Mouse (Mus musculus) forebrain, embryonic 16.5 days (tissue): ENCODE data around the gene Fmn2. TPM values are rescaled to one million over a fixed set of nuclear protein-coding genes. Genes with fewer than 3 reads are reported as not detected.

Source experiments
- ATAC-seq: fragments of 200-750 bp; cut with Nextera tagmentation; 2 replicates; pipeline ENCODE4 v1.8.0; 2017; ENCODE audit warnings: mild to moderate bottlenecking, moderate library complexity
- H3K27ac ChIP-seq: fragments of 300-500 bp; sonication (generic); 2 replicates; pipeline ENCODE4 v1.5.1; 2014; ENCODE audit warnings: low read length, control low read depth
- H3K27me3 ChIP-seq: fragments of 300-500 bp; sonication (generic); replicated peaks from 2 replicates; pipeline ENCODE4 v1.6.1; 2014; ENCODE audit warnings: low read length; ENCODE audit not compliant: control insufficient read depth, insufficient read depth
- H3K36me3 ChIP-seq: fragments of 300-500 bp; sonication (generic); 2 replicates; pipeline ENCODE4 v1.6.1; 2014; ENCODE audit not compliant: control insufficient read depth, insufficient read depth
- H3K4me1 ChIP-seq: fragments of 300-500 bp; sonication (generic); replicated peaks from 2 replicates; pipeline ENCODE4 v1.6.1; 2014; ENCODE audit warnings: low read length; ENCODE audit not compliant: control insufficient read depth, insufficient read depth
- H3K4me2 ChIP-seq: fragments of 300-500 bp; sonication (generic); 2 replicates; pipeline ENCODE4 v1.6.1; 2014; ENCODE audit warnings: mild to moderate bottlenecking, low read length, control low read depth
- H3K4me3 ChIP-seq: fragments of 300-500 bp; sonication (generic); replicated peaks from 2 replicates; pipeline ENCODE4 v1.5.1; 2014; ENCODE audit warnings: mild to moderate bottlenecking, low read length, control low read depth
- H3K9ac ChIP-seq: fragments of 300-500 bp; sonication (generic); replicated peaks from 2 replicates; pipeline ENCODE4 v1.6.1; 2014; ENCODE audit warnings: low read depth, low read length, control low read depth
- H3K9me3 ChIP-seq: fragments of 300-500 bp; sonication (generic); 2 replicates; pipeline ENCODE4 v1.6.1; 2016; ENCODE audit warnings: low read length; ENCODE audit not compliant: control insufficient read depth
- WGBS: fragments of 180-500 bp; shearing (Covaris S2); extraction: QIAGEN DNeasy Blood & Tissue Kit; methylation state at CpG from one replicate; pipeline ENCODE4 v1.1.7; 2014; 5-methylcytosine and 5-hydroxymethylcytosine counted together
- polyA plus RNA-seq: library from polyadenylated mRNA; unstranded; fragments of >200 nt; fragmentation: Nextera tagmentation; extraction: Ambion mirVana; gene quantifications from 2 replicates; pipeline ENCODE4 v1.2.1, GENCODE M21; 2015

The Fmn2 gene
- 5.2 and 6.9 TPM in 2 replicates for polyA plus RNA-seq

DNA sequence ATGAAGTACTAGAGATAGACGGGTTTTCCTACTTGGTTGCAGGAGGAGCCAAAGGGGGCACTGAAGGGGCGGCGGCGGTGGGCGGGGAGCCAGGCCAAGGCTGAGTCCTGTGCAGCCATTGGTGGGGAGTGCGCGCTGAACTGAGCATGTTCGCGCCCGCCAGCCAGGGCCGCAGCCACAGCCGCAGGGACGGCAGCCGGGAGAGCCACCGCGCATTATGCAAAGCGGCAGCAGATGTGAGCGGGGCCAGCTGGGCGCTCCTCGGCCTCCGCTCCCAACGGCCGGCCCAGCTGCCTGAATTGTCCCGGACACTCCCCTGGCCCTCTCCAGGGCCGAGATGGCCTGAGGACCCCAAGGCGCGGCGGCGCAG is at the start of gene Fmn2:
TSS of gene Fmn2 (plus strand) at position 165 of the 370 bp plus-strand sequence.
- no peaks in the 10 kb centered on the region for H3K27me3 ChIP-seq
- H3K4me2 ChIP-seq, result peak within 1 kb of the TSS; percentile 95

DNA sequence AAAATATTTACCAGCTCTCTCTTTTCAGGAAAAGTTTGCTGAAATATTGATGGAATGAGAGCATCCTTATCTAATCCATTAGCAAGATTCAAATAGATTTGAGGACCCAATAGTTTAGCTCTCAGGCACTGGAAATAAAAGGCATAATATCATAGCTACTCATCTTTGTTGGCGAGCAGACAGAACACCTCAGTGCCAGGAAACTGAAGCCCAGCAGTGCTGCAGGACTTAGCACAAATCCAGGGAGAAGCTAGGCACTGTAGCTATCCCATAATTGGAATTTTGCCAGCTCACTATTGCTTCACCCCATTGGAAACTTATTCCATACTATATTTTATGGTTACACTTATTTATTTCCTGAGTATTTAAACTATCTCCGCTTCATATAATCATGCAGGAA is 46.5 kb upstream of the Fmn2 start:
- Histone ChIP-seq H3K4me1 (no peaks in the 10 kb centered on the region), H3K27ac (no peak overlapping the region), H3K9me3 (no peaks in the 10 kb centered on the region), H3K27me3 (no peaks in the 10 kb centered on the region), H3K36me3 (no peaks in the 10 kb centered on the region), H3K4me2 (no peak overlapping the region), H3K9ac (no peak overlapping the region), H3K4me3 (no peak overlapping the region)
- WGBS, result 86% methylated on average over 2 of the region's 2 CpGs
- ATAC-seq, result no peak

More for the DNA sequence above, at the start of gene Fmn2:
- peak within 1 kb of the TSS; percentile 87 for H3K9ac ChIP-seq
- H3K4me3 ChIP-seq, result peak within 1 kb of the TSS; percentile 71
- peak; percentile 94 for ATAC-seq
- H3K36me3 ChIP-seq, result no peaks in the 10 kb centered on the region
- peak within 1 kb of the TSS; percentile 86 for H3K27ac ChIP-seq
- WGBS, result under 1% methylated on average over 29 of the region's 29 CpGs
- peaks cover 26% of the 10 kb centered on the region for H3K4me1 ChIP-seq
- no peaks in the 10 kb centered on the region for H3K9me3 ChIP-seq

DNA sequence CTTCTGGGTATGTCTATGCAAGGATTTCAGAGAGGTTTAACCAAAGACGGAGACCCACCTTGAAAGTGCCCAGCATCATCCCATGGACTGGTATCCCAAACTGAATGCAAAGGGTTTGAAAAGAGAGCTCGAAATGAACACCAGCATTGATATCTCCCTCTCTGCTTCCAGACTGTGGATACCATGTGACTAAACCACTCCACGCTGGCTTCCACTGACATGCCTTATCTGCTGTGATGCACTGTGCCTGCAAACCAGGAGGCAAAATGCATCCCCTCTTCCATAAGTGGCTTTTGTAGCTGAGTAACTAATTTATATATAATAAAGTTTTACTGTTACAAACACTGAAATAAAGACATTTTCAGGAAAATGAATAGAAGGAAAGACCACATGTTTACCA is 36.2 kb upstream of the Fmn2 start:
- H3K4me3 ChIP-seq, result no peak overlapping the region
- WGBS, result 92% methylated on average over 3 of the region's 3 CpGs
- H3K9me3 ChIP-seq, result no peaks in the 10 kb centered on the region
- H3K9ac ChIP-seq, result no peak overlapping the region
- no peak for ATAC-seq
- H3K4me2 ChIP-seq, result no peak overlapping the region
- no peak overlapping the region for H3K27ac ChIP-seq
- H3K36me3 ChIP-seq, result no peaks in the 10 kb centered on the region
- H3K4me1 ChIP-seq, result no peaks in the 10 kb centered on the region
- H3K27me3 ChIP-seq, result no peaks in the 10 kb centered on the region

DNA sequence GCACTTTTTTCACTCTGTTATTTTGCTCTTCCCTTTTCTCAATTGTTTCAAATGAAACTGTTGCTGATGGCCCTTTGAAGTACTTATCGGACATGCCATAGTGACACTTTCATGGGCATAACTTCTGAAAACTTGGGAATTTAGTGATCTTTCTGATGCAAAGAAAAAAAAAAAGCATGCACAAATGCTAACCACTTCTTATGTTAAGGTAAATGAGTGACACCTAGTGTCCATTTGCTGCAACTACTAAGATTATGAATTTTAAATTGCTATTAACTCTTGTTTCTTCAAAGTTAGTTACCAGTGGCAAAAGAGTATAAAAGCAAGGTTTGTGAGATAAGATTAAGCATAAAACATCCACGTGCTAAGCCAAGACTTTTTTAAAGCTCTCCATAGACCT is 35.4 kb upstream of the Fmn2 start:
- H3K27me3 ChIP-seq, result no peaks in the 10 kb centered on the region
- no peaks in the 10 kb centered on the region for H3K4me1 ChIP-seq
- H3K27ac ChIP-seq, result no peak overlapping the region
- no peak overlapping the region for H3K4me2 ChIP-seq
- 30% methylated on average over 2 of the region's 2 CpGs for WGBS
- H3K36me3 ChIP-seq, result no peaks in the 10 kb centered on the region
- no peaks in the 10 kb centered on the region for H3K9me3 ChIP-seq
- H3K4me3 ChIP-seq, result no peak overlapping the region
- no peak for ATAC-seq
- H3K9ac ChIP-seq, result no peak overlapping the region

DNA sequence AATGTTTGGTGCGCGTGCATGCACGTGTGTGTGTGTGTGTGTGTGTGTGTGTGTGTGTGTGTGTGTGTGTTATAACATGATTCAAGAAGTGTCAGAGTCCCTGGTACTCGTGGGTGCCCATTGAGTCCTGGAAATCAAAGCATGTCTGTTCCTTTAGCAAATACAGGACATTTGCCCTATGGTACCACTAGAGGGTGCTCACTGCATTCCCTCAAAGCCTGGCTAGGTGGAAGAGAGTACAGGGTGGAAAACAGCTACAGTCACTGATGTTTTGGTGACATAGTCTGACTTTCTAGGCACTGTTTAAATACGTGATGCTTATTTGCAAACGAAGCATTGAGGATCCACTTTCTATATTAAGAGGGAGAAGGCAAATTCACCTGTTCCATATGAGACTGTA is 31.9 kb upstream of the Fmn2 start:
- Histone ChIP-seq H3K4me3 (no peak overlapping the region), H3K36me3 (no peaks in the 10 kb centered on the region), H3K27ac (no peak overlapping the region), H3K27me3 (no peaks in the 10 kb centered on the region), H3K4me1 (no peaks in the 10 kb centered on the region), H3K9me3 (no peaks in the 10 kb centered on the region), H3K9ac (no peak overlapping the region), H3K4me2 (no peak overlapping the region)
- 3% methylated on average over 6 of the region's 6 CpGs for WGBS
- ATAC-seq, result peak; percentile 87

DNA sequence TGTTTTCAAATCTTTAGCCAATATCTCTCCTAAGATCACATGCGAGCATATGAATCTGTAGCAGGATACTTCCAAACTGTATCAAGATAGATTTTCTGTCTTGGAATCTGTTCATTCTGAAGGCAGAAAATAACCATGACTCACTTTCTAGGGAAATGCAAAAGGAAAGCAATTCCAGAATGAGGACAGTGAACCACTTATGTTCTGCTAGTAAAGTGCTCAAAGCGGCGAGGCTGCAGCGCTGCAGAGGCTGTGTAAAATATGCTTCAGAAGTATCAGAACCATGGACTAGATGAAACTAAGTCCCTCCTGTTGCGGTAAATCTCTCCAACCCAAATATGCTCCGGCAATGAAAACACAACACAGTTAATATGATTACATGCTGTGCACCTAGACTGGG is 19.1 kb upstream of the Fmn2 start:
- Histone ChIP-seq H3K4me2 (no peak overlapping the region), H3K27me3 (no peaks in the 10 kb centered on the region), H3K4me1 (no peaks in the 10 kb centered on the region), H3K9me3 (no peaks in the 10 kb centered on the region), H3K36me3 (no peaks in the 10 kb centered on the region), H3K27ac (no peak overlapping the region), H3K4me3 (no peak overlapping the region), H3K9ac (no peak overlapping the region)
- no peak for ATAC-seq
- 97% methylated on average over 6 of the region's 6 CpGs for WGBS

DNA sequence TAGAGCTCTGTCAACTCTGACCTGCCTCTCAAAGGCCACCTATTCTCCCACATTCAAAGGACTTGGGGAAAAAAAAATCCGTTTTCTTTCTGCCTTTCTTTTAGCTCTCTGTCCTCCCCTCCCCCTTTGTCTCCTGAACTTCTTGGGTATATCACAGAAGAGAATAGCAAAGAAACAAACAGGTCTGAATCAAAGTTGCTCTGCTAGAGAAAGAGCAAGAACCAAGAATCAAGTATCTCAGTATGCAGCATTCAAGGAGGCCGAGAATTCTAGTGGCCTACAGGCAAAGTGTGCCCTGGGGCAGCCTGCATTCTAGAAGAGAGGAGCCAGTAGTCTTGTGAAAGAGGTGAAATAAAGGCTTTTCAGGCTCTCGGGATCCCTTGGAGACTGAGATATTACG is 1.6 kb upstream of the Fmn2 start:
- no peak overlapping the region for H3K4me2 ChIP-seq
- no peak overlapping the region for H3K9ac ChIP-seq
- no peaks in the 10 kb centered on the region for H3K27me3 ChIP-seq
- no peaks in the 10 kb centered on the region for H3K9me3 ChIP-seq
- no peaks in the 10 kb centered on the region for H3K36me3 ChIP-seq
- 12% methylated on average over 4 of the region's 4 CpGs for WGBS
- peaks cover 17% of the 10 kb centered on the region for H3K4me1 ChIP-seq
- H3K4me3 ChIP-seq, result no peak overlapping the region
- no peak for ATAC-seq
- no peak overlapping the region for H3K27ac ChIP-seq

DNA sequence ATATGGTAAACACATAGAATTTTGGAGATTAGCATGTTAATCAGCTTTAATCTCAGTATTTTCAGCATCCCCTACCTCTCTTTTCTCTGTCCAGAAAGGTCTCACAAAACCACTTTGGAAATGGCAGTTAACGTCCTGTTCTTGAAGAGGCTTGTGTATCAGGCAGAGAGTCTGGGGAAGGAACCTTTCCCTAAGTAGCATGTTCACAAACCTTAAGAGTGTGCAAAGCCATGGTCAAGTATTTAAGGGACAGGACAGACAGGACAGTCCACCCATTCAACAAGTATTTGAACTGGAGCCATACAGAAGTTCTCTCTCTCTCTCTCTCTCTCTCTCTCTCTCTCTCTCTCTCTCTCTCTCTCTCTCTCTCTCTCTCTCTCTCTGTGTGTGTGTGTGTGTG is 614 bp upstream of the Fmn2 start:
- H3K4me3 ChIP-seq, result no peak overlapping the region

DNA sequence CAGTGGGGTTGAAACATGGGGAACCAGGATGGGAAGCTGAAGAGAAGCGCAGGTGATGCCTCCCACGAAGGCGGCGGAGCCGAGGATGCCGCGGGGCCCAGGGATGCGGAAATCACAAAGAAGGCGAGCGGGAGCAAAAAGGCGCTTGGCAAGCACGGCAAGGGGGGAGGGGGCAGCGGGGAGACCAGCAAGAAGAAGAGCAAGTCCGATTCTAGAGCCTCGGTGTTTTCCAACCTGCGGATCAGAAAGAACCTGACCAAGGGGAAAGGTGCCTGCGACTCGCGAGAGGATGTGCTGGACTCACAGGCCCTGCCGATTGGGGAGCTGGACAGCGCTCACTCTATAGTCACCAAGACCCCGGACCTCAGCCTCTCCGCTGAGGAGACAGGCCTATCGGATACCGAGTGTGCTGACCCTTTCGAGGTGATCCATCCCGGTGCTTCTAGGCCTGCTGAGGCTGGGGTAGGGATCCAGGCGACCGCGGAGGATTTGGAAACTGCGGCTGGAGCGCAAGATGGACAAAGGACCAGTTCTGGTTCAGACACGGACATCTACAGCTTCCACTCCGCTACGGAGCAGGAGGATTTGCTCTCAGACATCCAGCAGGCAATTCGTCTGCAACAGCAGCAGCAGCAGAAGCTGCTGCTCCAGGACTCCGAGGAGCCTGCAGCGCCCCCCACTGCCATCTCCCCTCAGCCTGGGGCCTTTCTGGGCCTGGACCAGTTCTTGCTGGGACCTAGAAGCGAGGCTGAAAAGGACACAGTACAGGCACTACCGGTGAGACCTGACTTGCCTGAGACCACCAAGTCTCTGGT is 613 bp downstream of the Fmn2 start:
- Histone ChIP-seq H3K4me1 (peaks cover 31% of the 10 kb centered on the region), H3K36me3 (no peaks in the 10 kb centered on the region), H3K4me2 (peak overlapping the region; percentile 95), H3K27me3 (no peaks in the 10 kb centered on the region), H3K27ac (peak overlapping the region; percentile 86), H3K9me3 (no peaks in the 10 kb centered on the region), H3K9ac (peak overlapping the region; percentile 87), H3K4me3 (peak overlapping the region; percentile 71)
- under 1% methylated on average over 40 of the region's 40 CpGs for WGBS
- ATAC-seq, result peak; percentile 54

More for the DNA sequence above, 614 bp upstream of the Fmn2 start:
- peaks cover 21% of the 10 kb centered on the region for H3K4me1 ChIP-seq
- no peak overlapping the region for H3K9ac ChIP-seq
- no peaks in the 10 kb centered on the region for H3K36me3 ChIP-seq
- no peaks in the 10 kb centered on the region for H3K9me3 ChIP-seq
- no peak for ATAC-seq
- H3K27ac ChIP-seq, result no peak overlapping the region
- no peaks in the 10 kb centered on the region for H3K27me3 ChIP-seq
- WGBS, result 24% methylated on average over 1 of the region's 1 CpGs
- H3K4me2 ChIP-seq, result no peak overlapping the region; the same call in 1 of the 2 replicates
